Mouse (Mus musculus) intestine, embryonic 16.5 days (tissue): ENCODE data around the gene Slc26a8. TPM values are rescaled to one million over a fixed set of nuclear protein-coding genes. Genes with fewer than 3 reads are reported as not detected.
"Not testable (repeated sequence)": the region's sequence is repeated elsewhere in the genome, so short reads cannot be mapped to it uniquely, and the experiment has no call there.

ENCODE experiments used
- ATAC-seq: fragments of 200-750 bp; cut with Nextera tagmentation; 2 replicates; pipeline ENCODE4 v1.8.0; 2017; ENCODE audit warnings: moderate TSS enrichment, moderate library complexity
- H3K27ac ChIP-seq: fragments of 300-500 bp; sonication (generic); 2 replicates; pipeline ENCODE4 v1.5.1; 2014; ENCODE audit warnings: mild to moderate bottlenecking, low read length
- H3K27me3 ChIP-seq: fragments of 300-500 bp; sonication (generic); replicated peaks from 2 replicates; pipeline ENCODE4 v1.6.1; 2014; ENCODE audit warnings: low read length, control low read depth, mixed read lengths; ENCODE audit not compliant: control insufficient read depth, insufficient read depth
- H3K36me3 ChIP-seq: fragments of 300-500 bp; sonication (generic); 2 replicates; pipeline ENCODE4 v1.6.1; 2014; ENCODE audit warnings: low read length, control low read depth; ENCODE audit not compliant: control insufficient read depth, insufficient read depth
- H3K4me1 ChIP-seq: fragments of 300-500 bp; sonication (generic); 2 replicates; pipeline ENCODE4 v1.6.1; 2014; ENCODE audit warnings: low read length, control low read depth, mixed read lengths; ENCODE audit not compliant: control insufficient read depth, insufficient read depth
- H3K4me2 ChIP-seq: fragments of 300-500 bp; sonication (generic); 2 replicates; pipeline ENCODE4 v1.6.1; 2014; ENCODE audit warnings: low read depth, low read length, control low read depth
- H3K4me3 ChIP-seq: fragments of 300-500 bp; sonication (generic); 2 replicates; pipeline ENCODE4 v1.5.1; 2014; ENCODE audit warnings: mild to moderate bottlenecking, low read length
- H3K9ac ChIP-seq: fragments of 300-500 bp; sonication (generic); 2 replicates; pipeline ENCODE4 v1.6.1; 2014; ENCODE audit warnings: low read depth, low read length
- H3K9me3 ChIP-seq: fragments of 300-500 bp; sonication (generic); 2 replicates; pipeline ENCODE4 v1.6.1; 2016; ENCODE audit warnings: low read length, control low read depth; ENCODE audit not compliant: control insufficient read depth
- WGBS: fragments of 180-500 bp; shearing (Covaris S2); extraction: QIAGEN DNeasy Blood & Tissue Kit; methylation state at CpG from one replicate; pipeline ENCODE4 v1.1.7; 2014; 5-methylcytosine and 5-hydroxymethylcytosine counted together
- polyA plus RNA-seq: library from polyadenylated mRNA; unstranded; fragments of >200 nt; fragmentation: Nextera tagmentation; extraction: Ambion mirVana; gene quantifications from 2 replicates; pipeline ENCODE4 v1.2.1, GENCODE M21; 2015

Gene Slc26a8
- 0.17 and 0.28 TPM in 2 replicates for polyA plus RNA-seq

GRCm38 (mm10) chr17:28689586-28690283 lies at the start of gene Slc26a8:
Gene Slc26a8, minus strand, starts transcription at chr17:28690233.
- Histone ChIP-seq H3K4me1 (peaks cover 22% of the 10 kb centered on the region), H3K4me2 (peak within 1 kb of the TSS; percentile 82), H3K9me3 (no peaks in the 10 kb centered on the region), H3K27ac (peak within 1 kb of the TSS; percentile 97), H3K36me3 (no peaks in the 10 kb centered on the region), H3K27me3 (no peaks in the 10 kb centered on the region), H3K9ac (peak within 1 kb of the TSS; percentile 76), H3K4me3 (peak within 1 kb of the TSS; percentile 99)
- 10% methylated on average over 40 of the region's 40 CpGs for WGBS
- no peak for ATAC-seq

DNA sequence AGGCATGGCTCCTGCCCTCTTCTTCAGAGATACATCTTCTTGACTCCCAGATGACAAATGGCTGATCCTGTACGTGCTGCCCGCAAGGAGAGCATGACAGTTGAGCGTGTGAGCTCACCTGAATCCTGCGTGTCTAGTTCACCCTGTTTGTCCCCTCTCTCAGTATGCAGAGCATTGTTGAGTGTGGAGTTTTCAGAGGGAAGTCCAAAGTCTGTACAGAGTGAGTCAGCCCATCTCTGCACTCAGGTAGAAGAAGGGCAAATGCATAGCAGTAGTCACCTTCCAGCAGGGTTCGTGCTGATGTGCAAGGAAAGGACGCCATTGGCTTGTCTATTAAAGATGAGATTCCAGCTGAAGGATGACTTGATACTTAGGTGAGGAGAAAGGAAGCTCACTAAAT lies 49.2 kb upstream of the Slc26a8 start:
- peak; percentile 76; the same call in 1 of the 2 replicates for ATAC-seq
- no peaks in the 10 kb centered on the region for H3K27me3 ChIP-seq
- no peak overlapping the region for H3K4me2 ChIP-seq

DNA sequence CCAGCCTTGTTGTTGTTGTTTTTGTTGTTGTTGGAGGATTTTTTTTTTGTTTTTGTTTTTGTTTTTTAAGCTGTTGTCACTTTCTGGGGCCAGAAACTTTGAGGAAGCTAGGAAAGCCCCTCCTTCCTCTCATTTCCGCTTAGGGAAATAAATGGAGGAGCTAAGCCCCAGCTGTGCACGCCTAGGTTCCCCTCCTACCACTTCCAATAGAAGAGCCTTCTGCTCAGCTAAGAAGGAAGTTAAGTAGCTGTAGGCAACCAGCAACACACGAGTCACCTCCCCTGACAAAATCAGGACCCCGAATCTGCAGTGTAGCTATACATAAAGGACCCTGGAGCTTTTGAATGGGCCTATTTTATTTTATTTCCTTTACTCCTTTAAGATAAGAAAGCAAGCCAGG lies 47.9 kb upstream of the Slc26a8 start:
- Histone ChIP-seq H3K36me3 (peaks cover 17% of the 10 kb centered on the region), H3K9ac (no peak overlapping the region), H3K27ac (no peak overlapping the region), H3K4me1 (peaks cover 2% of the 10 kb centered on the region; the same call in 1 of the 2 replicates), H3K27me3 (no peaks in the 10 kb centered on the region), H3K4me2 (no peak overlapping the region), H3K4me3 (no peak overlapping the region), H3K9me3 (no peaks in the 10 kb centered on the region)
- 82% methylated on average over 4 of the region's 4 CpGs for WGBS
- ATAC-seq = no peak

More for the DNA sequence above, 49.2 kb upstream of the Slc26a8 start:
- 81% methylated on average over 6 of the region's 6 CpGs for WGBS
- Histone ChIP-seq H3K27ac (no peak overlapping the region), H3K4me3 (no peak overlapping the region), H3K4me1 (peaks cover 2% of the 10 kb centered on the region; the same call in 1 of the 2 replicates), H3K36me3 (peaks cover 27% of the 10 kb centered on the region), H3K9me3 (no peaks in the 10 kb centered on the region), H3K9ac (no peak overlapping the region)

DNA sequence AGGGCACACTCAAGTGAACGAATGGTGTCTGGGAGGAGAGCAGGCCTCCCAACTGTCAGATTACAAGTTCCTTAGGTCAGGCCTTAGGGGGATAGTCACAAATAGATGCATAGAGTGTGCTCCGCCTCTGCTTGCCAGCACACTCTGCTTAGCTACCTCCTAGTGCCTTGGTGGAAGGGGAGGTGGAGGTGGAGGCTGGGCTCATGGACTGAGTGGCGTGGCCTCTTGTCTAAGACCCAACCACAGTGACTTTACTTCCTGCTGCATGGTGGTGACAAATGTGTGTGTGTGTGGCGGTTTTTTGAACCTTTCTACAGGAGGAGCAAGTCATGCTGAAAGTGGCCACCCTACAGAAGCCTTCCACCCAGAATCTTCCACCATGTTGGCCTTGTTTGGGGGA lies 46.5 kb upstream of the Slc26a8 start:
- Histone ChIP-seq H3K4me1 (peaks cover 2% of the 10 kb centered on the region; the same call in 1 of the 2 replicates), H3K4me2 (no peak overlapping the region), H3K9ac (no peak overlapping the region), H3K27ac (no peak overlapping the region), H3K27me3 (no peaks in the 10 kb centered on the region), H3K36me3 (peaks cover 14% of the 10 kb centered on the region), H3K9me3 (no peaks in the 10 kb centered on the region), H3K4me3 (no peak overlapping the region)
- WGBS = 81% methylated on average over 4 of the region's 4 CpGs
- no peak for ATAC-seq

DNA sequence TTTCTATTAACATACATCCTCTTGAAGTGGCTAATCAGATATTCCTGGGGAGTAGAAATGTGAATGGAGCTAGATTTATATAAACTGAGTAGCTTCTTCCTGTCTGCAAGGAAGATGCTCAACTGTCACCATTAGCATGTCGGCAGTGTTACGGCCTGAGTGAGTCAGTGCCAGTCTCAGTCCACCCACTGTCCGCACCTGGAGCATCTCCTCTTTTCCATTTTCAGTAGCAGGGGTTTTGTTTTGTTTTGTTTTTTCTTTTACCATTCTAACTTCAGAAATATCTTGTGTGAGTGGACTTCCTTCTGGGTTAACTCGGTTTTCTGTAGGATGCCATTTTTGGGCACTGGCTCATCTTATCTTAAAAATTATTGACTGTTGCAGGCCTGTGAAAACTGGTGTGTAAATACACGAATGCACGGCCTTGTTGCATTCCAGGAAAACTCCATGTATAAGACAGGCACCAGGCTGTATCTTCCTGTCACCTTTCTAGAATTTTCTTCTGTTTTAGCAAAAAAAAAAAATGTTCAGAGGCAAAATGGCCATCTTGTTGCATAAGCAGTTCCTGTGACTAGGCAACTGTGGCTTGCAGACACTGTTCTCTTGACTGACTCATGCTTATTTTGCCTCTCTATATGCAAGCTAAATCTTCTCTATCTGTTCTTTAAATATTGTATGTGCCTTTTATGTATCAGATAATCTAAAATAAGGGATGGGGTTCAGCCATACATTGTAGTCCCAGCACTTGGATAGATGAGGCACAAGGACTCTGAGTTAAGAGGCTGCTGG lies 45.5 kb upstream of the Slc26a8 start:
- no peak overlapping the region for H3K4me3 ChIP-seq
- H3K27me3 ChIP-seq = no peaks in the 10 kb centered on the region
- no peaks in the 10 kb centered on the region for H3K9me3 ChIP-seq
- H3K9ac ChIP-seq = no peak overlapping the region
- WGBS = 81% methylated on average over 6 of the region's 6 CpGs
- no peak for ATAC-seq
- peaks cover 16% of the 10 kb centered on the region for H3K36me3 ChIP-seq
- peaks cover 2% of the 10 kb centered on the region; the same call in 1 of the 2 replicates for H3K4me1 ChIP-seq
- H3K4me2 ChIP-seq = no peak overlapping the region
- H3K27ac ChIP-seq = no peak overlapping the region

- H3K4me3 ChIP-seq, H3K4me1 ChIP-seq, H3K27me3 ChIP-seq, H3K9ac ChIP-seq, H3K27ac ChIP-seq, H3K9me3 ChIP-seq, H3K4me2 ChIP-seq, ATAC-seq: not testable (repeated sequence)
- 70% methylated on average over 11 of the region's 11 CpGs for WGBS
- H3K36me3 ChIP-seq = peaks cover 33% of the 10 kb centered on the region
Measured at GRCm38 (mm10) chr17:28727511-28727910, 37.5 kb upstream of the Slc26a8 start.

GRCm38 (mm10) chr17:28725783-28726182 lies 35.8 kb upstream of the Slc26a8 start, which contains the start of gene AC170998.1:
Gene AC170998.1, plus strand, starts transcription at chr17:28726083.
- H3K36me3 ChIP-seq = peaks cover 30% of the 10 kb centered on the region
- no peaks in the 10 kb centered on the region for H3K27me3 ChIP-seq
- 91% methylated on average over 4 of the region's 4 CpGs for WGBS
- no peak within 1 kb of the TSS for H3K27ac ChIP-seq
- H3K4me3 ChIP-seq = no peak within 1 kb of the TSS
- peaks cover 2% of the 10 kb centered on the region; the same call in 1 of the 2 replicates for H3K4me1 ChIP-seq
- H3K9me3 ChIP-seq = no peaks in the 10 kb centered on the region
- no peak within 1 kb of the TSS for H3K9ac ChIP-seq
- no peak within 1 kb of the TSS for H3K4me2 ChIP-seq
- no peak for ATAC-seq

DNA sequence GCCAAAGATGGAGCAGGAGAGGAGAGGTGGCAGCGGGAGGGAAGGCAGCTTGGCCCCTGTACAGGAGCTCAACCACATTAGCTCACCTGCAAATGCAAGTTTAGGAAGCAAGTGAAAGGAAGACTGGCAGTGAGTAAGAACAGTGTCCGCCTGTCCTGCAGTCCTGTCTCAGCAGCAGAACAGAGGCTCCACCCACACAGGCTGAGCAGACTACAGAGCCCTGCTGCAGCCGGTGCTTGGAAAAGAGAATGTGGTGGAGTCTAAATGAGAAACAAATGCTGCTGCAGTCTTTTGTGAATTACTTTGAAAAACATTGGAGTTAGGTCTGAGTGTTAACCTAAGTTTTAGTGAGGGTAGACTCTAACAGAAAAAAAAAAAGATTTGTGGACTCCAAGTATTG lies 27.5 kb upstream of the Slc26a8 start:
- H3K4me1 ChIP-seq = peaks cover 14% of the 10 kb centered on the region; the same call in 1 of the 2 replicates
- peak overlapping the region; percentile 33; the same call in 1 of the 2 replicates for H3K27ac ChIP-seq
- no peak overlapping the region for H3K4me2 ChIP-seq
- no peak overlapping the region for H3K4me3 ChIP-seq
- peaks cover 25% of the 10 kb centered on the region for H3K36me3 ChIP-seq
- no peaks in the 10 kb centered on the region for H3K27me3 ChIP-seq
- ATAC-seq = no peak
- WGBS = 52% methylated on average over 3 of the region's 3 CpGs
- no peaks in the 10 kb centered on the region for H3K9me3 ChIP-seq
- no peak overlapping the region for H3K9ac ChIP-seq

DNA sequence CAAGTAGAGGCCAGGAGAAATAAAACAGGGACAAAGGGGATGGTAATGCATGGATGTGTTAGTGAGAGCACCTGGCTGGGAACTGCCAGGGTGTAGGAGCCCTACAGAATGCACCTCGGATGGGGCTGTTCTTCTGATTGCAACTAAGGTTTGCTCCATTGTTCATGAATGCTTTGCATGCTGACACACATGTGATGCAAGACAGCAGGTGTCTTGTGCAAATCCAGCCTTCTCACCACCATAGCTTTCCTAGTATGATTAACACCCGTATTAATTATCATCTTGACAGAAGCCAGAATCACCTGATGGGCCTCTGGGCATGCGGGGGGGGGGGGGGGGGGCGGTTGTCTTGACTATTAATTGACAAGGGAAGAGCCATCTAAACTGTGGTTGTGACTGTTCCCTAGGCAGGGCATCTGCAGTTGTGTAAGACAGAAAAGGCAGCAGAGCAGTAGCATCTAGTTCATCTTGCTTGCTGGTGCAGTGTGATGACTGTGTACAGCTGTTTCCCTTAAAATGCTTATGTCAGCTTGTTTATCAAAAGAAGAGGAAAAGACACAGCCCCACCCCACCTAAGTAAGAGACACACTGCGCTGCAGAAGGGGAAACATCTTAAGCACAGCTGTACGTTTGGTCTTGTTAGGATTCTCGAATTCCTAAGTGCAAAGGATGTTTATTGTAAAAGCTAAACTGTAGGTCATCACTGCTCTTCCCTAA lies 26.0 kb upstream of the Slc26a8 start:
- H3K9ac ChIP-seq = no peak overlapping the region
- H3K4me3 ChIP-seq = no peak overlapping the region
- peaks cover 26% of the 10 kb centered on the region for H3K4me1 ChIP-seq
- WGBS = 50% methylated on average over 7 of the region's 7 CpGs
- H3K27ac ChIP-seq = peak overlapping the region; percentile 45; the same call in 1 of the 2 replicates
- peaks cover 21% of the 10 kb centered on the region for H3K36me3 ChIP-seq
- no peak overlapping the region for H3K4me2 ChIP-seq
- no peaks in the 10 kb centered on the region for H3K9me3 ChIP-seq
- H3K27me3 ChIP-seq = no peaks in the 10 kb centered on the region
- ATAC-seq = peak; percentile 47
